Mouse (Mus musculus) MEL-GATA-1-ER (cell line): ENCODE measurements around the gene Lce3c.

Experiments used
- DNase-seq: peaks from one replicate; pipeline ENCODE4 v3.0.0-alpha.2; 2012; ENCODE audit warnings: low read depth; ENCODE audit errors: extremely low read depth

The Lce3c gene

DNA sequence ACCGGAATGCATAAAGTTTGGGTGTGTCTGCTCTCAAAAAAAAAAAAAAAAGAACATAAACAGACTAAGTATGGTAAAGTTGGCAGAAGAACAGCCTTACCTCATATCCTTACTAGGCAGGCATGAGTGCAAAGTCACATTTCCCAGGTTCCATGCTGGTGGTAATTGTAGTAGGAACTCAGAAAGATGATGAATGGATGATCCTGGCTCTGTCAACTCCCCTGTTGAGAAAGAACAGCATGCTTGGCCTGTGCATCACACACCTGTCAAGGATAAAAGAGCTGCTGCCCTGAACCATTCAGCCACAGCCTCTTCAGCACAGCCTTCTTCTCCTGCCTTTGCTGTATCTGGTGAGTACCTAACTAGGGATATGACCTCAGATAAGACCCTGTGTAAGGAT, at the start of gene Lce3c:
TSS of gene Lce3c (plus strand) at position 301 of the 400 bp plus-strand sequence.
- no peak for DNase-seq

DNA sequence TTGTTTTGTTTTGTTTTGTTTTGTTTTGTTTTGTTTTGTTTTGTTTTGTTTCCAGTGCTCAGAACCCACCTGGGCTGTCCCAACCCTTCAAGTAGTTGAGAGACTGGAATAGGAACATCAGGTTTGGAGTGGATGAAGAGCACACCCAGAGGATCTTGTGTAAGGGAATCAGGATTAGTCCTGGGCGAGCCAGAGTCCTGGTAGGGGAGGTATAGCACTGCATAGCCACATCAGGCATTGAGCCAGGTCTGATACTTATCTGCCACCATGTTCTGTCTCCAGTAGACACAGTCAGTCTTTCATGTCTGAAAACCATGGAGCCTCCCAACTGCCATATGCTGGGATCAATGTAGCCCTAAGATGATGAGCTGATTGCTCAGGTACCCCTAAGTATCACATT, 49.8 kb upstream of the Lce3c start:
- DNase-seq: no peak

DNA sequence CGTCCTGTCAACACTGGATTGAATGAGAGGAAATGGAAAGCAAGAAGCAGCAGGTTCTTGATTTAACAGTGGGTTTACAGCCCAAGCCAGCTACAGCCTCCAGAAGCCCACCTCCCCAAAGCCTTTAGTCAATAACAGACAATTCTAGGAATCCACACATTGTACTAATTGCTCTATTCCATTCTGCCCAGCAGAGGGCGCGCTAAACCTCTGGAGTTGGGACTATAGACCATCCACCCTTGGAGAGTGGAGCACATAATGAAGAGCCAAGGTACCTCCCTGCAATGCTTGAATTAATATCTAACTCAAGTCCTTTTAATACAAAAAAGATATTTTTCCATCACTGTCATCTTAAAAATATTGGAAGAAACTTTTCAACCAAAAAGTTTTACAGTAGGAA, 41.3 kb upstream of the Lce3c start:
- no peak for DNase-seq

DNA sequence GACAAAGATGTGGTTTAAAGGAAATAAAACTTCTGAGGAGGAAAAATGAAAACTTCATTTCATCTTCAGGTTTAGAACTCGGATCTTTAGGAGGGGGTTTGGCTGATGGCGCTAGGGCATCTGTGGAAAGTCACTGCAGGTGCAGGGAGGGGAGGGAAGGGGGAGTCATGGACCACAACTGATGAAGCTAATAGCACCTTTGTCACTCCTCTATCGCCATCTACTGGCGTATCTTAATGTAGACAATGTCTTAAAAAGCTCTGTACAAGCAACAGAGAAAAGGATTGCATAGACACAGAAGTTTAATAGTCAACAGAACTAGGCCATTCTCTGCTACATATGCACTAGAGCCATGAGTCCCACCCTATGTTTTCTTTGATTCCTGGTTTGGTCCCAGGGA, 40.6 kb upstream of the Lce3c start:
- no peak for DNase-seq

DNA sequence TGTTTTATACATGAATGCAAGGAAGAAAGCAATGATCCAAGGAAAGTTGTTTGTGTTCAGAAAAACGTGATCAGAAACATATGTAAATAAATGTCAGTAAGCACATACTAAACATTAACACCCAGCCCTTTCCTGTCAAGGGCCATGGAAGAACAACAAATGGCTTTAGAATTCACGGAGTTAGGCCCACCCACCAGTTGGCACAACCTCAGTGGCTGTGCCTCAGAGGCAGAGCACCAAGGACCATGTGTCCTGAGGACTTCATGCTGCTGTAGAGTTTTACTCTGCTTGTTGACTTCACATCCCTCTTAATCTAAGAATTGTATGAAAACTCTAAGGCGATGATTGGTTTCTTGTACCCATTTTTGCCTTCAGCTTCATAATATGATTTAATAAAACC, 39.1 kb upstream of the Lce3c start:
- no peak for DNase-seq

DNA sequence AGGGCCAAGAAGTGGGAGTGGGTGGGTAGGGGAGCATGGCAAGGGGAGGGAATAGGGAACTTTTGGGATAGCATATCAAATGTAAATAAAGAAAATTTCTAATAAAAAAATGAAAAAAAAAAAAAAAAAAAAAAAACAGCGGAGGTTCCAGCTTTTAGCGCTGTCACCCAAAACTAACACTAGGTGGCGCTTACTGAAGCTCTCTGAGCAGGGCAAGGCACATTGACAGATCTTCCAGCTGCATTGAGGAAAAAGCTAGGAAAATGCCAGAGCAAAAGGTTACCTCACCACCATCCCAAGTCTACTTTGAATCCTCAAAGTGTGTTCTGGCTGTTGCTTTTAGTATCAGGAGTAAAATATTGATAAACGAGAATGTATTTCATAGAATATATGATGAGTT, 36.7 kb upstream of the Lce3c start:
- no peak for DNase-seq

DNA sequence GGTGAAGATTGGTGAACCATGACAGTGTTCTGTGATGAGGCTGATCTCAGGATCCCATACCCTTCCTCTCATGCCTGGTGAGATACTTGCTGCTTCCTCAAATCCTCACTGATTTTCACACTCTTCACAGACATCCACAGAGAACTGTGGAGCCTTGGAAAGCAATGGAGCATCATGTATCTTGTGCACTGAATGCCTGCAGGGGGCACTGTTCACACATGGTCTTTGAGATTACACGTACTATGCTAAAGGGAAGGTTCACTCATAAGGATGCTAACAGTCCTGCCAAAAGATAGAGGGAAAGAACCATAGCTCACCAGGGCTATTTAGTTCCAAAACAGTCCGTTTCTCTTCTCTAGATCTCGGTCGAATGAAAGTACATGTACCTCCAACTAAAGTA, 23.9 kb upstream of the Lce3c start:
- DNase-seq: no peak

DNA sequence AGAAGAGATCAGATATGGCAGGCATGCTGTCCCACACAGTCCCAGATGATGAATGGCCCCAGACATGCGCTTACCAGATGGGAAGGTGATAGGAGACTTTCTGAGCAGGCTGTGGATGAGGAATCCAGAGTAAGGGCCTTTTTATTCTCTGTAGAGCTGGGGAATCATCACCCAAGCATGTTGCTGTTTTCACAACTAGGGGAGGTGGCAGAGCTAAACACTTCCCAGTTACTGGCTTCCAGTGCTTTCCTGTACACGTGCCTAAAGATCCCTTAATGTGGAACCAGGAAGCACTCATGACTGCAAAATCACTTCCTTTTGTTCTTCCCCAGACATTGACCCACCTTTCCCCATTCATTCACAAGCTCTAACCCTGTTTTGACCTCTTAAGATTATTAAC, 18.2 kb upstream of the Lce3c start, which contains the start of gene Lce3a:
TSS of gene Lce3a (minus strand) at position 101 of the 400 bp plus-strand sequence.
- no peak for DNase-seq

DNA sequence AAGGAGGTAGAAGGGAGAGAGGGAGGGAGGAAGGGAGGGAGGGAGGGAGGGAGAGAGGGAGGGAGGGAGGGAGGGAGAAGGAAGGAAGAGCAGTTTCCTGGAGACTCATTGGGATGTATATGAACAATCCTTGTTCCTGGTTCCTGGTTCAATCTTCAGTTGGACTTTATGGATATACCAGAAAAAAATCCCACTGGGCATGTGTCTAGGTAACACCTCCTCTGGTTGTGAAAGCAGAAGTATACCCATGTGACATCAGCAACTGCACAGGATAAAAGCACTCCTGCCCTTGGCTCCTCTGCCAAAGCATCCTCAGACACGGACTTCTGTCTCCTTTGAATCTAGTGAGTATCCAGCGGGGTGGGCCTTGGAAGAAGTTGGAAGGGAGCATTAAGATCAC, 11.6 kb upstream of the Lce3c start, which contains the start of gene Lce3b:
TSS of gene Lce3b (plus strand) at position 301 of the 400 bp plus-strand sequence.
- DNase-seq: no peak

DNA sequence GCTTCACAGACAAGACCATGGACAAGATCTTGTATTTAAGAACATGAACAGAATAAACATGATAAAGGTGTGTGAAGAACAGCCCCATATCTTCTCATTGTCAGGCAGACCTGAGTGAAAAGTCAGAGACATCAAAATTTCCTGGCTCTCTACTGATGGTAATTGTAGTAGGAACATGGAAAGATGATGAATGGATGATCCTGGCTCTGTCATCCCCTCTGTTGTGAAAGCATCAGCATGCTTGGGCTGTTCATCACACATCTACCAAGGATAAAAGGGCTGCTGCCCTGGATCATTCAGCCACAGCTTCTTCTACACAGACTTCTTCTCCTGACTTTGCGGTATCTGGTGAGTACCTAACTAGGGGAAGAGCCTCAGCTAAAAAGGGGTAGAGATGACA, 12.8 kb downstream of the Lce3c start, which contains the start of gene Lce3d:
TSS of gene Lce3d (plus strand) at position 301 of the 400 bp plus-strand sequence.
- DNase-seq: no peak

DNA sequence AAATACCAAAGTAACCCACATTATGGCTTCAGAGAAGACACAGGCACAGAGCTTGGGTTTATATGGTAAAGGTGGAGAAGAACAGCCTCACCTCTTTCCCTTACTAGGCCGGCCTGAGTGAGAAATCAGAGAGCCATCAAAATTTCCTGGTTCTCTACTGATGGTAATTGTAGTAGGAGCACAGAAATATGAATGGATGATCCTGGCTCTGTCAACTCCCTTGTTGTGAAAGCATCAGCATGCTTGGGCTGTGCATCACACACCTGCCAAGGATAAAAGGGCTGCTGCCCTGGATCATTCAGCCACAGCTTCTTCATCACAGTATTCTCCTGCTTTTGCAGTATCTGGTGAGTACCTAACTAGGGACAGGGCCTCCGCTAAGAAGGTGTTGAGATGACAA, 22.5 kb downstream of the Lce3c start, which contains the start of gene Lce3e:
TSS of gene Lce3e (plus strand) at position 301 of the 400 bp plus-strand sequence.
- DNase-seq: no peak

DNA sequence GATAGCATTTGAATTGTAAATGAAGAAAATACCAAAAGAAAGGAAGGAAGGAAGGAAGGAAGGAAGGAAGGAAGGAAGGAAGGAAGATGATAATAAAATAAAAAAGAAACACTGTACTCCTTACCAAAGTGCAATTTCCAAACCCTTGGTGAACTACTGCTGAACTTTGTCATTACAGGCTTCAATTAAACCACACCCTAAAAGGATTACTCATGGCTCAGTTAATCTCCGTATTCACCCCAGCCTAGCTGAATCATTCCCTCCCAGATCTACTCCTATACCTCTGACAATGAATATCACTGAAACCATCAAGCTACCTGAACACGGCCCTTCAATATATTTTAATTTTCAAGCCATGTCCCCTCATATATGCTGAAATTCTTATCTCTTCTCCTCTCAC, 34.2 kb downstream of the Lce3c start:
- DNase-seq: no peak

DNA sequence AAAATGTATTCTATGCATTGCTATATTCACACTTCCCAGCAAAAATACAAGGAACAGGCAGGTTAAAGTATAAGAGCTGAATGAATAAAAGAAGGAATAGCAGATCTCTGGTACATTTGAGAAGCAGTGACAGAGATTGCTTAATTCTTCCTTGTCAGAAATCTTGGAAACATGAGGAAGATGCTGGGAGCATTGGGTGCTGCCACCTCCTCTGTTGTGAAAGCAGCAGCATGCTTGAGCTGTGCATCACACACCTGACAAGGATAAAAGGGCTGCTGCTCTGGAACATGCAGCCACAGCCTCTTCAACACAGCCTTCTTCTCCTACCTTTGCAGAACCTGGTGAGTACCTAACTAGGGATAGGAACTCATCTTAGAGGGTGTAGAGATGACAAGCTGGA, 47.6 kb downstream of the Lce3c start, which contains the start of gene Lce3f:
TSS of gene Lce3f (plus strand) at position 301 of the 400 bp plus-strand sequence.
- DNase-seq: no peak
